In genomic region chr14:34326606-34327005, GRCm38 (mm10) we compare ENCODE assay signal across 1 mouse cellular context.
A peak's percentile ranks its signal among the peaks of the same experiment; 100 is the strongest.
TF ChIP-seq lines count a peak whose summit lies in the region.

No protein-coding gene starts in this region.

TF ChIP-seq in MEL, 35 proteins besides CTCF, POLR2A, EP300 and RAD21 (continued from another document):
- TF ChIP-seq MYB (IDR thresholded peaks at IDR 0.05; ENCODE audit: low read depth, low read length) (peak; percentile 52; the same call in 1 of the 2 replicates), GATA1 (IDR thresholded peaks at IDR 0.05; ENCODE audit: low read depth, low read length) (peak; percentile 82), MXI1 (IDR thresholded peaks at IDR 0.05; ENCODE audit: low read depth, low read length) (no peak), TBP (IDR thresholded peaks at IDR 0.05; ENCODE audit: low read depth, low read length) (peak; percentile 51; the same call in 1 of the 2 replicates), MAZ (IDR thresholded peaks at IDR 0.05; ENCODE audit: low read depth, low read length) (0 out of 2 replicates have a peak, but pooled peaks have one; percentile 27), TCF12 (IDR thresholded peaks at IDR 0.05; ENCODE audit: low read depth, low read length) (peak; percentile 70), SIN3A (IDR thresholded peaks at IDR 0.05; ENCODE audit: low read length) (peak; percentile 41; the same call in 1 of the 2 replicates)
